Mouse (Mus musculus) inflammation-experienced regulatory T-cells (primary cell): ENCODE results near the gene Fam71b. TPM values are rescaled to one million over a fixed set of nuclear protein-coding genes. Genes with fewer than 3 reads are reported as not detected.

Experiments used
- polyA plus RNA-seq, 2 experiments: library from polyadenylated mRNA; unstranded; fragments of 100-300 nt; shearing (Covaris generic); gene quantifications; one replicate each; pipeline ENCODE4 v1.2.1; 2017

Fam71b gene
- under 1 TPM; 0.07 to 0.89 TPM for polyA plus RNA-seq

GRCm38 (mm10) chr11:46396167-46396859 is at the start of gene Fam71b:
Gene Fam71b, plus strand, starts transcription at chr11:46396559.

GRCm38 (mm10) chr11:46389336-46390117 is 6.8 kb upstream of the Fam71b start, which contains the start of gene Itk:
Gene Itk, minus strand, starts transcription at chr11:46389515.

GRCm38 (mm10) chr11:46436760-46437458 is 40.5 kb downstream of the Fam71b start, which contains the start of gene Med7:
Gene Med7, plus strand, starts transcription at chr11:46436925.

GRCm38 (mm10) chr11:46454453-46455045 is 58.2 kb downstream of the Fam71b start, which contains the start of gene Havcr2:
Gene Havcr2, plus strand, starts transcription at chr11:46454935.

Other genes with a start within 250 kb of the Fam71b start
- gene Nipal4, start 230.1 kb upstream of the Fam71b start, polyA plus RNA-seq: 1 to 10 TPM in 1 of 2 experiments, not detected in 1; 1.2 TPM
- under 1 TPM; 0.20 to 0.68 TPM for gene Fndc9, start 161.0 kb upstream of the Fam71b start, polyA plus RNA-seq
- 100 to 1,000 TPM; 133 to 162 TPM for gene Cyfip2, start 83.7 kb upstream of the Fam71b start, polyA plus RNA-seq
- gene Itk, start 7.0 kb upstream of the Fam71b start, polyA plus RNA-seq: 100 to 1,000 TPM; 187 to 364 TPM
- 10 to 100 TPM; 49.2 to 67.4 TPM for gene Med7, start 40.4 kb downstream of the Fam71b start, polyA plus RNA-seq
- 1 to 10 TPM; 1.5 to 5.4 TPM for gene Havcr2, start 58.4 kb downstream of the Fam71b start, polyA plus RNA-seq
- under 1 TPM in 1 of 2 experiments, not detected in 1; 0.62 TPM for gene Gm12169, start 127.7 kb downstream of the Fam71b start, polyA plus RNA-seq
- not detected for gene BC053393, start 175.0 kb downstream of the Fam71b start, polyA plus RNA-seq
- gene Dppa1, start 232.7 kb downstream of the Fam71b start, polyA plus RNA-seq: under 1 TPM; 0.12 to 0.28 TPM